Mouse (Mus musculus) liver, adult 2 months (tissue): ENCODE measurements around the gene Crtc1.
A peak's percentile ranks its signal among the peaks of the same experiment; 100 is the strongest.

Experiments
- CTCF ChIP-seq: fragments of 200-500 bp; IDR thresholded peaks from 2 replicates; pipeline ENCODE4 v1.5.1; 2011; ENCODE audit warnings: low read depth, low read length, control low read depth
- POLR2A ChIP-seq: fragments of 200-500 bp; IDR thresholded peaks from 2 replicates; pipeline ENCODE4 v1.6.1; 2011; ENCODE audit warnings: low read length, control low read depth; ENCODE audit not compliant: insufficient read depth; ENCODE audit errors: extremely low read depth

DNA sequence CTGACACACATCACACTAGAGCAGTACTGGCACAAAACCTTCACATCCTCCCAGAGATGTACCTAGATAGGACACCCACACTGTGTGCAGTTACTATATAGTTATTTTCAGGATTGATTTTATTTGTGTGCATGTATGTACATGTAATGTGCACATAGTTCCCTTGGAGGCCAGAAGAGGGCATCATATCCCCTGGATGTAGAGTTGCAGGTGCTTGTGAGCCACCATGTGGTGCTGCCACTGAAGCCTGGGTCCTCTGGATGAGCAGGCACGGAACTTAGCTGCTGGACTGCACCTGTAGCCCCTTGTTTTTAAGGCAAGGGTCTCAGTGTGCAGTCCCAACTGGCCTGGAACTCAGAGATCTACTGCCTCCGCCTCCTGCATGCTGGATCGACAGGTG lies 35.2 kb downstream of the Crtc1 start:
- TF ChIP-seq CTCF, result 0 out of 2 replicates have a peak, but pooled peaks have one; percentile 1
- no peak for TF ChIP-seq POLR2A
